Mouse (Mus musculus): ENCODE results near the gene Cd9.

Cd9 gene

DNA sequence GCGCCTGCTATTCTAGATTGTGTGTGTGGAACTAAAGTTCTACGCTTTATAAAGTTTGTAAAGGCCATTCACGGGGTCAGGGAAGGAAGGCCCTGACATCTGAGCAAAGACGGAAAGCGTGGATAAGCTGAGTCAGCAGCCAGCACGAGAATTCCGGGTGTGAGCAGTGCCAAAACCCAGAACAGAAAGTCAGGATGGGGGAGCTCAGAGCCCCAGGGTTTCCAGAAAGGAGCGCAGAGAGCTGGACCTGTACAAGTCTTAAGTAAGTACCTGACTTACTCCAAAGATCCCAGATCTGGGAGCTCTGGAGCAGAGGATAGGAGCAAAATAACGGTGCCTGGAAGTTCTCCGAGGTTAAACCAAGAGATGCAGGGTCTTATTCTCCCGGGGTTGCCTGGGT lies 84.0 kb downstream of the Cd9 start:
- DNase-seq (ENCODE audit: extremely low spot score, low read depth, low spot score), result no peak

Measured in hindlimb bud, embryonic 11.5 days (tissue).